Mouse (Mus musculus) WW6 (cell line): Measurements from ENCODE around the gene Pde4d.

Experiments used
- DNase-seq: peaks from one replicate; pipeline ENCODE4 v3.0.0-alpha.2; 2013; ENCODE audit warnings: low read depth, low spot score

Gene Pde4d

GRCm38 (mm10) chr13:108598673-108599072 lies 148.9 kb downstream of the Pde4d start:
- DNase-seq, result no peak

DNA sequence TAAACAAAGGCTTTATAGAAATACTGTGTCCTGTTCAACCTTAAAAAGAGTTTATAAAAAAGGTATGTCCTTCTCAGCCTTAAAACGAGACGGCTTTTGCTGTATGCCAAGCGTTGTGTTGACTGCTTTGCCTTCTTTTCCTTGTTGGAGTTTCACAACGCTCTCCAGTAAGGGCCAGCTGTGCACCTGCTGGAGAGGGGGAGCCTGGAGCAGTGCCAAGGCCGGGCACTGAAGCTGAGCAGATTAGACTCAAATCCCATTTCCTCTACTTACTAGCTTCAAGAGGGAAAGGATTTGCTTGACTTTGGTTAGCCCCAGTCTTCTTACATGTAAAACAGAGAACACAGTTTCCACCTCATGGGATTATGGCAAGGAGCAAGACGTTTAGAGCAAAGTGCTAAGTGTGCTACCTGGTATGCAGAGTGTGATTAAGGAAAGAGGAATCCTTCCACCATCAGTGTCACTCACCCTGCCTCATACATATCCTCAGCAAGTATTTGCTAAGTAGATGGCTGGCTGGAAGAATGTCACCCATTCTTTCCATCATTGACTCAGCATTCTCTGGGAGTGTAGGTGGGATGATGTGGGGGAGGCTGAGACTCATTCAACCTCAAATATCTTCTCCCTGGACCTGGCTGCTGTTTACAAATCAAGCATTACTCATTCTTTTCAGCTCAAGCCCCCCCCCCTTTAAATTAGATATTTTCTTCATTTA lies 149.6 kb downstream of the Pde4d start:
- no peak for DNase-seq

DNA sequence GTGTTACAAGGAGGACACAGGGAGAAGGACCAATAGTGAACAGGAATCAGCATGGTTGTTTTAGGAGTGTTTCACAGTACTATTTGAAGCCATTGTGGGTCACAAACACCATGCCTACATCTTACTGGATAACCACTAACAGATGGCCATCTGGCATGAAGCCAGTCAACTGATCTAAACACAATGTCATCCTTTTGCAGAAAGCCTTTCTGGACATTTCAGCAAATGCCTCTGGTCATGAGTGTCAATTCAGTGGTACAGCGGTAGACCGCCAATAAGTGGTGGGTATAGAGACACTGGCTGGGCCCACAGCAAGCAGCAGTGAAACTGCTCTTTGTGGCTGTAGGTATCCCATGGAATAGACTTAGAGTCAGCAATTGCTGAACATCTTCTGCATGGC lies 151.3 kb downstream of the Pde4d start:
- DNase-seq, result no peak

DNA sequence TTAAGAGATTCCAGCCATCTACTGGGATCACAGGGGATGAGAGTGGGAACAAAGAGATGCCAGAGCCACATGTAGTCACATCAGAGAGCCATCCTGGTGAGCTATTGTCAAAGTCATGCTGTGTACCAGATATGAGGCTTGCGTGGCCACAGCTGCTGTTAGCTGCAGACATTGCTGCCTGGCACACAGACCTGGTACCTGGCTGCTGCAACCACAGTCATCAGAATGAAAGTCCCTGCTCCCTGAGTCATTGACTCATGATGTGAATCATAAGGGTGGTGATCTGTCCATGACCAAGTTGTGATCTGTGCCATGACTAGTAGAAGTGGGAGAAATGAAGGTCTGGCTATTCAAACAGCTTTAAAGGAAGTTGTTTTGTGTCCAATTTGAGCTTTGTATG lies 153.8 kb downstream of the Pde4d start:
- no peak for DNase-seq

- DNase-seq, result no peak
These were observed 154.5 kb downstream of the Pde4d start for GRCm38 (mm10) chr13:108604213-108604612.

- no peak for DNase-seq
These were observed 168.5 kb downstream of the Pde4d start for GRCm38 (mm10) chr13:108618207-108618606.

GRCm38 (mm10) chr13:108622681-108623080 lies 172.9 kb downstream of the Pde4d start:
- DNase-seq, result no peak

DNA sequence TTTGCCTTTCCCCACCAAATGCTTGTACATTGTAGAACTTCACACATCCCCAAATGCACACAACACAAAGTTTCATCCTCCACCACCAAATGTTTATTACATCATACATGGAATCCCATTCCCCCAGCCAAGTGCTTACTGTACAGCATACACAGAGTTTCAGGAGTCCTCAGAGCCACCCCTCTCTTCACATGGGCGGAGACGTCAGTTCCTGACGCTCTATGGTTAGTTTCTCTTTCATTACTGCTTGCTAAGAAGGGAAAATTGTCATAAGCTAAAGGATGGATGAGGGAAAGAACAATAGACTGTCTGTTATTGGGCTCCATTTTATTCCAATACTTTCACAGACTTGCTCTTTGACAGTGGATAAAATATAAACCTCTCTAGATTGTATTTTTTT lies 174.2 kb downstream of the Pde4d start:
- DNase-seq, result no peak

- DNase-seq, result no peak
These were observed 176.4 kb downstream of the Pde4d start for GRCm38 (mm10) chr13:108626166-108626565.

DNA sequence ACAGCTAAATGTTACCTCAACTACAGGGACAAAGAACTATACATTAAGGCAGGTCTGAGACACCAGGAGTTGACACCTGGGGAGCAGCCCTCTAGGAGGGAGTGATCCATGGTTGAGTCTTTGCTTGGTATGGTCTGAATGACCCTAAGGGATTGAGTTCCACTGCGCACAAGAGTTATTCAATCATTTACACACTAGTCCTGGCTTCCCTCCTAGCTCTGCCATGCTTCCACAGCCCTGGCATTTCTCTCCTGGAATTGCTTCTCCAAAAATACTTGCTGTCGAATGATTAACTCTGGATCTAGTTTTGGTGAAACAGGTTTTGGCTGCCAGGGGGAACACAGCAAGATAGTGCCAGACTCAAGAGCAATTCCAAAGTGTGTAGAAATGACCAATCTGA lies 178.8 kb downstream of the Pde4d start:
- no peak for DNase-seq

DNA sequence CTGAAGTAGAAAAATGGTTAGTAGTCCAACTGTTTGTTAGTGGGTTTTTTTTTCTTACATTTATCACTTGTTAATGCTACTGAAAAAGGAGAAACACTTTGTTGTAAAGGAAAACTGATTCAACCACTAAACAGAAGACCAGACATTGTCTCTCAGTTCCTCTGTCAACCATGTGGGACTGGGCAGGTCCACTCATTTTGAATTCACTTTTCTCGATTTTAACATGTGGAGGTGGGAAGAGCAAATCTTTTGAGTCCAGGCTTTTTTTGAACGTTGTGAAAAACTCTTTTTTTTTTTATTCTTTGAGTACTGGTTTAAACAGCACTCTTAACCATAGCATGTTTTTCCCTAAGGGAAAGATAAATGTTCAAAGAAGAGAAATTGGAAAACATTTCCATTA lies 180.8 kb downstream of the Pde4d start:
- DNase-seq, result no peak

DNA sequence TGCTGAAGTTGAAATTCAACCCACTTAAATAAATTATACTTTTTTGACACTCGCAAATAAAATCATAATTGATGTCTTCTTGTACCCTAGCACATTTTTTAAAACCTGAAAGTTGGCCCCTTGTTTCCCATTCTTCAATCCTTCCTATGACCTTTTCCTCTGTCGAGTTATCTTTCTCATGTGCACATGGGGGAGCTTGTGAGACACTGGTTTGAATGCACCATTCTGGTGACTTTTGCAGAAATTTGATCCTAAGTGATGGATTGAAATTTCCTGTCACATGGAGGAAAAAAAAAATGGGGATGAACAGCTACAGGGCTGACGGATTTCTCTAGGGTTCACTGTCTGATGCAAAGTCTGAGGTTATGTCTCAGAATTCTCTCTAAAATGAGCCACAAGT lies 181.5 kb downstream of the Pde4d start:
- no peak for DNase-seq

DNA sequence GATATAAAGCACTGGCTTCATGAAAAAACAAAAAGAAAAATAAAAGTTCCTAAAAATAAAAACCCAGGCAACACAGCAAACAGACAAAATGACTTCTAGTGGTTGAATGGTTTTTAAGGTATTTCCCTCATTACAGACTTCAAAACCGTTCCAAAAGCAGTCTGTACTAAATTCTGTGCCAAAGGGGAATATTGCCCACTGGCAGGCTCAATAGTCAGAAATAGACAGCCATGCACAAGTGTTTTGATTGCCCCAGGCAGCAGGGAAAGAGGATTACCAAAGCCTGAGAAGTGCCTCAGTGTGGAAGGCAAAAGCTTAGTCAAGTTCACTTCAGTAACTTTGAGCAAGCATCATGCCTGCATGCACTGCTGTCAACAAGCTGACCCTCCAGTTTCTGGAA lies 186.8 kb downstream of the Pde4d start:
- no peak for DNase-seq

- no peak for DNase-seq
These were observed 192.5 kb downstream of the Pde4d start for GRCm38 (mm10) chr13:108642259-108642658.

DNA sequence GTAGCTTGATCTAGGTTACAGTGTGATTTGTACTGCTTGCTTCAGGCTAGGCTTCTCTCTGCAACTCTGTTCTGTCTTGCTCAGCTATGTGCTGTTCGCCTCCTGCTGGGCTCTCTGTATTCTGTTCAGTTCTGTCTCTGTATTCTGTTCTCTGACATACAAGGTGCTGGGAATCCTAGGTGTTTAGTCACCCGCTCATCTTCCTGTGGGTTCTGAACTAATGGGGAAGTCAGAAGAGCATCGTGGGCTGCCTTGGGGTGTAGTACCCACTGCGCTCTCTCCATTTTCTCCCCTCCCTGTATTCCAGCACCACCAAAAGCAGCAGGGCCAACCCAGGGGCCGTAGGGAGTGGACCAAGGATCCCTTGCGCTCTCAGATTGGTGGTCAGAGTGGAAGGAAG lies 197.1 kb downstream of the Pde4d start:
- no peak for DNase-seq

DNA sequence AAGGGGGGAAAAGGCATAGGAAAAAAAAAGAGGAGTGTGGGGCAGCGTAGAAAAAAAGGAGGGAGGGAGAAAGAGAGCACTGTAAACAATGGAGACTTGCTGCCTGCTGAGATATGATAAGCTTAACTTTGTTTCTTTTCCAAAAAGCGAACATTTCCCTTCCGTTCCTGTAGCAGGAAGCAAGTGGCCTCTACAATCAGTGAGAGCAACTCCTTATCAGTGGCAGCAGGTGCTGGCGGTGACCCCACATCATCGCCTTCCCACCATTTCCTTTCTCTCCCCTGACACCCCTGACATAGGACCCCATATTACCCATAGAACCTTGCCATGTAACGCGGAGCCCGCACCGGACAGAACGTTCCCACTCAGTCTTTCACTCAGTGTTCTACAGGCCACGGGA lies 197.5 kb downstream of the Pde4d start:
- DNase-seq, result no peak

DNA sequence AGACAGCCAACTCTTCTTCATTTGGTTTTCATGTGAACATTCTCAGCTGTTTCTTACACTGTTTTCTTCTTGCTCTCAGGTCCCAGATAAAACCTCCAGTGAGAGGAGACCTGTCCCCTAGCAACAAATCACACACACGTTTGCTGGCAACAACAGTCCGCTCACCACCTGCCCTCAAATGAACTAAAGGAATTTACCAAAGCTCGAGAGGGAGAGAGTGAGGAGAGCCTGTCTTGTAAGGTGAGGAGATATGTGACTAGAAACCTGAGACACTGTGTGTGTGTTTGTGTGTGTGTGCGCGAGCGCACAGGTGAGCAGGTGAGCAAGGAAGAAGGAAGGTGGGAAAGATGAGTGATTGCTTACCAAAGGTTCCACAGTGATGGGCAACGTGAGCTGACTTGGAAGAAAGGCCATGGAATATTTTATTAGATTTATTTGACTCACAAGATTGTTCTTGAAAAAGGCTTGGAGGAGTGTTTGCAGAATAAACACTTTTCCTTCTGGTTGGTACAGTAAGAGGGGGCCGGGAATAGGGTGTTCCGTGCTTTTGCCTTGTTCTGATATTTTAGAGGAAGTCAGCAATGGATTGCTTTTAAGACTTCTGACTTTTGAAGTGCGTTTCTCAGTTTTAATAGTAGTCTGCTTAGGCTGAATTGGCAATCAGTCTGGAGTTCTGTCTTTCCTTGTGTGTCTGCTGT lies 204.4 kb downstream of the Pde4d start:
- DNase-seq, result no peak

- DNase-seq, result no peak
These were observed 216.8 kb downstream of the Pde4d start for GRCm38 (mm10) chr13:108666579-108666978.

DNA sequence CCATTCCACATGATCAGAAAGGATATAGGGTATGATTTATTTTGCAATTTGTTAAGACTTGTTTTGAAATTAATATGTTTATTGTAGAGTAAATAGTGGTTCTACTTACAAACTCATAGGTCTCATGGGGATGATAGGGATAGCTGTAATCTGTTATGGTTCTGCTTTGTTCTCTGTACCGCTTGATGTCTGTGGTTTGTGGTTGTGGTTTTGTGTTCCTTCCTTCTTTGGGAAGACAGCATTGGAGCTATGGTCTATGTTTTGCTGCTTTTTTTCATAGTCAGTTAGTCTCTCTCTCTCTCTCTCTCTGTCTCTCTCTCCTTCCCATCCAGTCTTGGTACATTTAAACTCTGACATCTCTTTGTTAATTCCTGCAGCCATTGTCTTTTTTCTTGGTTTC lies 217.3 kb downstream of the Pde4d start:
- no peak for DNase-seq

DNA sequence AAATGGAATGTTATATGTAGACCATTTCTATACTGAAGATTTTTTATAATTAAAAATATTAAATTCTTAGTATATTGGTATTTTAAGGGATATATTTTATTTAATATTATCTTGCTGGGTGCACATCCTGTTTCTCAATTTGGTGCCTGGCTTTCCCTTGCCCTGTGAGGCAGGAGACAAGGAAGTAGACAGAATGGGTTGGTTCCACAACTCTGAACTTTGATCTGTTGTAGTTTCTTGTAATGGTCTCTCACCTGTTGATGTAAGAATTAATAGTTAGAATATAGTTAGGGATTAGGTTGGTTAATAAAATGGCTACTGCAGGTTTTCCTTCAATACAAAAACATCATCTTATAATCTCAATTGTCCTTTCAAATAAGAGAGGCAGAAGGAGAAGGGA lies 227.3 kb downstream of the Pde4d start:
- DNase-seq, result no peak

DNA sequence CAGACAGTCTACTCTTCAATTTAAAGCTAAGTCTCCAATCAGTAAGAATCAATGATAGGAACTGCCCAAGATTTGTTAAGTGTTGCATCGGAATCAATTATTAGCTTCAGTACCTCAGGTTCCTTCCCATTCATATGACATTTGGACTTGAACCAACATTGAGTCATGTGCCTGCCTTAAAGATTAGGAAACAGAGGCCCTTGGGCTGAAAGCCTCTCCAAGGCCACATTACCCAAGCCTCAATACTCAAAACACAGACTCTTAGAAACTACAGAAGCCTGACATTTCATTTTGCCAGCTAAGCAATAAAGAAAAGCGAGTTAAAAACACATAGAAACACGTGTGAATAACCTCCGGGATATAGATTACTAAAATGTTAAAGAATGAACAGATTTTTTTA lies 233.3 kb downstream of the Pde4d start:
- DNase-seq, result no peak

DNA sequence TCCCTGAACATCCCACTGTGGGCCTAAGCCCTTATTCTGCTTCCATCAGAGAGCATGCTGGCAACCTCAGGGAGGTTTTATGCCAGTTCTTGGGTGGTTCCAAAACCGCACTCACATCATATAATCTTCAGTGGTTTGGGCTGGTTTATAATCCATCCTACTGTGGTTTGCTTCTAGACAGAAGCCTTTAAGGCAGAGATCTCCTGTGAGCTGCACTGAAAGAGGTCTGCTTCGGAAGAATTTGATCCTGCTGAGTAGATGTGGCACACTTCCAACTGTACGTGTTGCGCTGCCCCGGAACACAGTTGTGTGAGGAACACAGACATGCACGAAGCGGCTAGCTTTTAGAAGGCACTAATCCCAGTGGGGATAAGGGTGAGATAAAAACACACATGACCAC lies 236.1 kb downstream of the Pde4d start:
- no peak for DNase-seq

- DNase-seq, result no peak
These were observed 236.5 kb downstream of the Pde4d start for GRCm38 (mm10) chr13:108686262-108686661.

DNA sequence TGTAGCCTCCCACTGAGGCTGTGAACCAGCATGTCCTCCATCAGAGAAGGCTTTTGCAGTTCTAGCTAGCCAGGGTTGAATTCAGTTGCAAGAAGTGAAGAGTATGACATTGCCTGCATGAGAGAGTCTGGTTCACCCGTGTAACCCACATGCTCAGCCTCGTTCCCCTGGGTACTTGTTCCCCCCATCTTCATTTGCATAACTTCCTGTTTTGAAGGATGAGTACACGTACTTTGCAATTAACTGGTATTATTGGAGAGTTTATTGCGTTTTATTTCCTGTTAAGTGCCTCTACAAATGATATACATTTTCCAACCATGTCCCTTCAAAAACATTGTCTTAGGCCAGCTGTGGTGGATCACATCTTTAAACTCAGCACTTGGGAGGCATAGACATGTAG lies 237.1 kb downstream of the Pde4d start:
- no peak for DNase-seq
